Mouse (Mus musculus): ENCODE results near the gene Sft2d2.

- TF ChIP-seq CTCF (IDR thresholded peaks at IDR 0.05) (peak; percentile 47), EP300 (IDR thresholded peaks at IDR 0.05; ENCODE audit: insufficient read depth, low read depth, low read length) (0 out of 2 replicates have a peak, but pooled peaks have one; percentile 29)
Measured at GRCm38 (mm10) chr1:165193880-165194661, at the start of gene Sft2d2.

All from heart, adult 2 months (tissue).